ENCODE assay signal across 13 mouse cellular contexts in genomic region chr6:115477081-115477695, GRCm38 (mm10).
DNase-seq lines count a peak whose midpoint lies in the region; ATAC-seq and TF ChIP-seq lines count a peak whose summit lies in the region.
"Had no signal": no experiment of that assay in that cellular context is flagged by ENCODE, and none has a peak within 500 bp of the region (broad histone marks: within the 10 kb centered on the region; RNA-seq: fewer than 3 reads in every experiment).

No protein-coding gene starts in this region.

- H3K27me3 ChIP-seq in heart, embryonic 10.5 days (ENCODE audit: insufficient read depth, poor library complexity, severe bottlenecking), result 0 out of 2 replicates have a peak, but pooled peaks cover 8% of the 10 kb centered on the region
- no peaks in the 10 kb centered on the region for H3K27me3 ChIP-seq in kidney, postnatal 0 days (ENCODE audit: insufficient read depth, low read length)
- no peaks in the 10 kb centered on the region for H3K27me3 ChIP-seq in kidney, embryonic 14.5 days (ENCODE audit: control insufficient read depth, insufficient read depth, low read length)
- H3K27me3 ChIP-seq in midbrain, postnatal 0 days (ENCODE audit: insufficient read depth, low read length), result 0 out of 2 replicates have a peak, but pooled peaks cover 4% of the 10 kb centered on the region
- peaks cover 2% of the 10 kb centered on the region for H3K27me3 ChIP-seq in midbrain, embryonic 16.5 days (ENCODE audit: control insufficient read depth, insufficient read depth, low read depth, low read length)
- no peaks in the 10 kb centered on the region for H3K27me3 ChIP-seq in stomach, postnatal 0 days (ENCODE audit: control insufficient read depth, insufficient read depth, low read length)
- H3K27me3 ChIP-seq: embryonic facial prominence, embryonic 15.5 days; neural tube, embryonic 12.5 days had no signal

- no peak overlapping the region for H3K4me2 ChIP-seq in kidney, postnatal 0 days (ENCODE audit: low read length)
- H3K4me2 ChIP-seq in kidney, embryonic 14.5 days (replicated peaks; ENCODE audit: low read depth, low read length), result no peak overlapping the region
- no peak overlapping the region for H3K4me2 ChIP-seq in midbrain, postnatal 0 days (ENCODE audit: low read depth, low read length, poor library complexity, severe bottlenecking)
- H3K4me2 ChIP-seq in midbrain, embryonic 16.5 days (ENCODE audit: low read length), result no peak overlapping the region
- H3K4me2 ChIP-seq in stomach, postnatal 0 days (replicated peaks; ENCODE audit: low read depth), result no peak overlapping the region
- H3K4me2 ChIP-seq: embryonic facial prominence, embryonic 15.5 days; neural tube, embryonic 12.5 days had no signal

- peak overlapping the region; percentile 42; the same call in 1 of the 2 replicates for H3K27ac ChIP-seq in heart, embryonic 10.5 days
- no peak overlapping the region for H3K27ac ChIP-seq in kidney, postnatal 0 days
- H3K27ac ChIP-seq in kidney, embryonic 14.5 days (ENCODE audit: low read depth, low read length), result no peak overlapping the region
- H3K27ac ChIP-seq in midbrain, postnatal 0 days (ENCODE audit: low read depth, low read length), result no peak overlapping the region
- no peak overlapping the region for H3K27ac ChIP-seq in midbrain, embryonic 16.5 days (ENCODE audit: low read length)
- peak overlapping the region; percentile 56; the same call in 1 of the 2 replicates for H3K27ac ChIP-seq in stomach, postnatal 0 days (replicated peaks)
- H3K27ac ChIP-seq: neural tube, embryonic 12.5 days had no signal

- no peaks in the 10 kb centered on the region for H3K9me3 ChIP-seq in heart, embryonic 10.5 days
- no peaks in the 10 kb centered on the region for H3K9me3 ChIP-seq in kidney, postnatal 0 days (replicated peaks; ENCODE audit: low read length)
- no peaks in the 10 kb centered on the region for H3K9me3 ChIP-seq in kidney, embryonic 14.5 days (ENCODE audit: control insufficient read depth, low read length)
- no peaks in the 10 kb centered on the region for H3K9me3 ChIP-seq in midbrain, postnatal 0 days (ENCODE audit: low read length)
- no peaks in the 10 kb centered on the region for H3K9me3 ChIP-seq in midbrain, embryonic 16.5 days (replicated peaks; ENCODE audit: control insufficient read depth, low read length, poor library complexity, severe bottlenecking)
- H3K9me3 ChIP-seq in stomach, postnatal 0 days (ENCODE audit: control insufficient read depth, low read length), result no peaks in the 10 kb centered on the region
- H3K9me3 ChIP-seq: embryonic facial prominence, embryonic 15.5 days; neural tube, embryonic 12.5 days had no signal

- no peak for ATAC-seq in kidney, postnatal 0 days (replicated peaks; ENCODE audit: low FRiP score, low read depth)
- ATAC-seq in kidney, embryonic 14.5 days (ENCODE audit: low FRiP score, low TSS enrichment), result no peak
- ATAC-seq in midbrain, postnatal 0 days (ENCODE audit: low FRiP score), result no peak
- ATAC-seq in midbrain, embryonic 16.5 days, result no peak
- no peak for ATAC-seq in stomach, postnatal 0 days (ENCODE audit: low FRiP score, low TSS enrichment)

- no peak overlapping the region for H3K9ac ChIP-seq in kidney, postnatal 0 days (ENCODE audit: low read depth, low read length)
- H3K9ac ChIP-seq in kidney, embryonic 14.5 days (ENCODE audit: low read depth, low read length), result no peak overlapping the region
- no peak overlapping the region for H3K9ac ChIP-seq in midbrain, postnatal 0 days (replicated peaks; ENCODE audit: low read length, poor library complexity, severe bottlenecking)
- H3K9ac ChIP-seq in midbrain, embryonic 16.5 days (ENCODE audit: low read depth, low read length), result no peak overlapping the region
- H3K9ac ChIP-seq in stomach, postnatal 0 days (ENCODE audit: low read length), result no peak overlapping the region
- H3K9ac ChIP-seq: embryonic facial prominence, embryonic 15.5 days; neural tube, embryonic 12.5 days had no signal

- peaks cover 34% of the 10 kb centered on the region for H3K4me1 ChIP-seq in heart, embryonic 10.5 days
- H3K4me1 ChIP-seq in kidney, postnatal 0 days (replicated peaks; ENCODE audit: insufficient read depth, low read length), result peaks cover 9% of the 10 kb centered on the region; the same call in 1 of the 2 replicates
- H3K4me1 ChIP-seq in kidney, embryonic 14.5 days (ENCODE audit: control insufficient read depth, insufficient read depth, low read length), result peaks cover 25% of the 10 kb centered on the region; the same call in 1 of the 2 replicates
- no peaks in the 10 kb centered on the region for H3K4me1 ChIP-seq in midbrain, postnatal 0 days (ENCODE audit: insufficient read depth, low read length)
- H3K4me1 ChIP-seq in midbrain, embryonic 16.5 days (ENCODE audit: control insufficient read depth, insufficient read depth, low read length), result peaks cover 9% of the 10 kb centered on the region
- H3K4me1 ChIP-seq in stomach, postnatal 0 days (replicated peaks; ENCODE audit: control insufficient read depth, insufficient read depth), result peaks cover 8% of the 10 kb centered on the region; the same call in 1 of the 2 replicates
- H3K4me1 ChIP-seq: neural tube, embryonic 12.5 days had no signal

- H3K36me3 ChIP-seq in heart, embryonic 10.5 days, result no peaks in the 10 kb centered on the region
- H3K36me3 ChIP-seq in kidney, postnatal 0 days (ENCODE audit: insufficient read depth, low read length), result no peaks in the 10 kb centered on the region
- H3K36me3 ChIP-seq in kidney, embryonic 14.5 days (ENCODE audit: control insufficient read depth, insufficient read depth, low read length), result no peaks in the 10 kb centered on the region
- H3K36me3 ChIP-seq in midbrain, postnatal 0 days (ENCODE audit: insufficient read depth, low read length), result no peaks in the 10 kb centered on the region
- H3K36me3 ChIP-seq in midbrain, embryonic 16.5 days (ENCODE audit: control insufficient read depth, insufficient read depth, low read length), result no peaks in the 10 kb centered on the region
- H3K36me3 ChIP-seq in stomach, postnatal 0 days (ENCODE audit: control insufficient read depth, insufficient read depth, low read length), result no peaks in the 10 kb centered on the region
- H3K36me3 ChIP-seq: embryonic facial prominence, embryonic 15.5 days; neural tube, embryonic 12.5 days had no signal

- no peak for DNase-seq in heart, embryonic 10.5 days (ENCODE audit: low spot score)
- DNase-seq in heart, adult 9 months (ENCODE audit: low spot score in 2 of 2), result no peak
- DNase-seq in kidney, postnatal 0 days (ENCODE audit: low spot score), result peak; percentile 27
- DNase-seq in midbrain, postnatal 0 days (ENCODE audit: low spot score), result peak; percentile 51
- peak; percentile 19 for DNase-seq in stomach, postnatal 0 days (ENCODE audit: low spot score)
- no peak for DNase-seq in T-cell, adult 2 months (ENCODE audit: low spot score)
- DNase-seq: layer of hippocampus, postnatal 36 days; right cerebral cortex, postnatal 14 days; thymus, postnatal 4 days had no signal

- H3K4me3 ChIP-seq in heart, embryonic 10.5 days, result no peak overlapping the region
- no peak overlapping the region for H3K4me3 ChIP-seq in kidney, postnatal 0 days (replicated peaks; ENCODE audit: low read depth, low read length)
- no peak overlapping the region for H3K4me3 ChIP-seq in kidney, embryonic 14.5 days (ENCODE audit: low read length)
- no peak overlapping the region for H3K4me3 ChIP-seq in midbrain, postnatal 0 days (ENCODE audit: low read depth, low read length)
- H3K4me3 ChIP-seq in midbrain, embryonic 16.5 days (ENCODE audit: low read depth, low read length), result no peak overlapping the region
- H3K4me3 ChIP-seq in stomach, postnatal 0 days (ENCODE audit: low read depth, low read length), result no peak overlapping the region
- H3K4me3 ChIP-seq: embryonic facial prominence, embryonic 15.5 days; neural tube, embryonic 12.5 days had no signal

- 44% methylated on average over 7 of the region's 7 CpGs for WGBS in heart, embryonic 10.5 days
- 46% methylated on average over 7 of the region's 7 CpGs for WGBS in kidney, postnatal 0 days
- WGBS in kidney, embryonic 14.5 days, result 45% methylated on average over 7 of the region's 7 CpGs
- WGBS in midbrain, postnatal 0 days, result 52% methylated on average over 7 of the region's 7 CpGs
- 47% methylated on average over 7 of the region's 7 CpGs for WGBS in midbrain, embryonic 16.5 days
- 55% methylated on average over 7 of the region's 7 CpGs for WGBS in stomach, postnatal 0 days

- no peak for TF ChIP-seq CTCF in kidney, postnatal 0 days (IDR thresholded peaks at IDR 0.05; ENCODE audit: low read depth)
- no peak for TF ChIP-seq CTCF in midbrain, postnatal 0 days (IDR thresholded peaks at IDR 0.05)
- no peak for TF ChIP-seq CTCF in stomach, postnatal 0 days (IDR thresholded peaks at IDR 0.05; ENCODE audit: low read depth)

- TF ChIP-seq EP300 in stomach, postnatal 0 days (optimal IDR thresholded peaks at IDR 0.05), result no peak

Comparison
In these comparisons a context has a peak if more than half of its experiments do, and no peak if none do; other contexts are left out.
1. DNase-seq: peak in kidney, postnatal 0 days (single experiment), midbrain, postnatal 0 days (single experiment) and stomach, postnatal 0 days (single experiment); none in heart, embryonic 10.5 days (single experiment), heart, adult 9 months (0 of 2) and T-cell, adult 2 months (single experiment).
2. H3K27ac ChIP-seq: peak in heart, embryonic 10.5 days (single experiment) and stomach, postnatal 0 days (single experiment); none in kidney, postnatal 0 days (single experiment), kidney, embryonic 14.5 days (single experiment), midbrain, postnatal 0 days (single experiment) and midbrain, embryonic 16.5 days (single experiment).